Comparison of ENCODE assay signal across 11 mouse cellular contexts in the genomic region with DNA sequence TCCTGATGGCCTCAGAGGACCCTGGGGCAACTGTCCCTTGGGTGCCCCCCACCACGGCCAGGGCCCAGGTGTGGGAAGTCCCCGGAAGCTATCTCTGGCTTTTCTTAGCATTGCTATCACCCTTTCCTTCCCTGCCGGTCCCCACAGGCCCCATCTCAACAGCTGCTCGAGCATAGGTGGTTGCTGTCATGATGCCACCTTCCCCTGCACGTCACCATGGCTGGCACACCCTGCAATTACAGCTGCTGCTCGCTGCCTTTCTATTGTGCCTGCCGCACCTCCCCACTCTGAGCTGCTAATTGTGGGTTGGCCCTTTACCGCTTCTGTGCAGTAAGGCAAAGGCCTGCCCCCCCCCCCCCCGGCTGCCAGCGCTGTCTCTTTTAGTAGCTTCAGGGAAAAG.
DNase-seq lines count a peak whose midpoint lies in the region; ATAC-seq and TF ChIP-seq lines count a peak whose summit lies in the region.
"Had no signal": no experiment of that assay in that cellular context is flagged by ENCODE, and none has a peak within 500 bp of the region (broad histone marks: within the 10 kb centered on the region; RNA-seq: fewer than 3 reads in every experiment).

No protein-coding gene starts in this region.

- no peak for ATAC-seq in midbrain, embryonic 11.5 days (ENCODE audit: low FRiP score)
- ATAC-seq in forebrain, embryonic 16.5 days = peak; percentile 88
- no peak for ATAC-seq in kidney, embryonic 15.5 days (replicated peaks; ENCODE audit: low FRiP score)
- ATAC-seq in heart, embryonic 12.5 days (ENCODE audit: insufficient number of reproducible peaks, low FRiP score) = no peak

- H3K36me3 ChIP-seq in midbrain, embryonic 10.5 days = no peaks in the 10 kb centered on the region
- H3K36me3 ChIP-seq in midbrain, embryonic 11.5 days (ENCODE audit: control insufficient read depth, insufficient read depth, low read length) = no peaks in the 10 kb centered on the region
- H3K36me3 ChIP-seq in forebrain, embryonic 16.5 days (ENCODE audit: control insufficient read depth, insufficient read depth) = no peaks in the 10 kb centered on the region
- no peaks in the 10 kb centered on the region for H3K36me3 ChIP-seq in myocyte (ENCODE audit: control insufficient read depth, insufficient read depth)
- H3K36me3 ChIP-seq in kidney, embryonic 15.5 days = no peaks in the 10 kb centered on the region
- H3K36me3 ChIP-seq in heart, embryonic 12.5 days = no peaks in the 10 kb centered on the region
- H3K36me3 ChIP-seq: G1E had no signal

- H3K27ac ChIP-seq in midbrain, embryonic 10.5 days (replicated peaks) = peak overlapping the region; percentile 49; the same call in 1 of the 2 replicates
- H3K27ac ChIP-seq in midbrain, embryonic 11.5 days (ENCODE audit: low read depth, low read length) = no peak overlapping the region
- peak overlapping the region; percentile 11 for H3K27ac ChIP-seq in forebrain, embryonic 16.5 days (ENCODE audit: low read length)
- no peak overlapping the region for H3K27ac ChIP-seq in kidney, embryonic 15.5 days
- H3K27ac ChIP-seq in heart, embryonic 12.5 days (ENCODE audit: poor library complexity, severe bottlenecking) = no peak overlapping the region

- no peak overlapping the region for H3K4me2 ChIP-seq in midbrain, embryonic 11.5 days
- H3K4me2 ChIP-seq in forebrain, embryonic 16.5 days (ENCODE audit: low read length) = no peak overlapping the region
- H3K4me2 ChIP-seq in myocyte (ENCODE audit: low read depth) = no peak overlapping the region
- H3K4me2 ChIP-seq in kidney, embryonic 15.5 days = no peak overlapping the region
- no peak overlapping the region for H3K4me2 ChIP-seq in heart, embryonic 12.5 days

- peaks cover 33% of the 10 kb centered on the region for H3K4me1 ChIP-seq in midbrain, embryonic 10.5 days
- H3K4me1 ChIP-seq in midbrain, embryonic 11.5 days (ENCODE audit: control insufficient read depth, insufficient read depth, low read length) = no peaks in the 10 kb centered on the region
- peaks cover 11% of the 10 kb centered on the region for H3K4me1 ChIP-seq in forebrain, embryonic 16.5 days (replicated peaks; ENCODE audit: control insufficient read depth, insufficient read depth, low read length)
- peaks cover 15% of the 10 kb centered on the region for H3K4me1 ChIP-seq in kidney, embryonic 15.5 days
- peaks cover 45% of the 10 kb centered on the region for H3K4me1 ChIP-seq in heart, embryonic 12.5 days (replicated peaks)

- no peak overlapping the region for H3K4me3 ChIP-seq in midbrain, embryonic 10.5 days
- H3K4me3 ChIP-seq in midbrain, embryonic 11.5 days (ENCODE audit: low read depth, low read length) = no peak overlapping the region
- no peak overlapping the region for H3K4me3 ChIP-seq in forebrain, embryonic 16.5 days (replicated peaks; ENCODE audit: low read length)
- no peak overlapping the region for H3K4me3 ChIP-seq in myocyte
- no peak overlapping the region for H3K4me3 ChIP-seq in kidney, embryonic 15.5 days (replicated peaks)
- H3K4me3 ChIP-seq in heart, embryonic 12.5 days = no peak overlapping the region

- H3K9ac ChIP-seq in midbrain, embryonic 11.5 days (ENCODE audit: low read length) = no peak overlapping the region
- H3K9ac ChIP-seq in forebrain, embryonic 16.5 days (replicated peaks; ENCODE audit: low read depth, low read length) = peak overlapping the region; percentile 28; the same call in 1 of the 2 replicates
- no peak overlapping the region for H3K9ac ChIP-seq in kidney, embryonic 15.5 days
- no peak overlapping the region for H3K9ac ChIP-seq in heart, embryonic 12.5 days

- no peak for DNase-seq in midbrain, embryonic 10.5 days (ENCODE audit: low spot score)
- DNase-seq in midbrain, embryonic 11.5 days (ENCODE audit: low spot score, missing footprints) = no peak
- DNase-seq in thymus, postnatal 14 days = peak; percentile 68
- no peak for DNase-seq in lung, postnatal 10 days
- DNase-seq: adrenal gland, postnatal 14 days; lung, adult 2 months had no signal

- 55% methylated on average over 10 of the region's 10 CpGs for WGBS in midbrain, embryonic 10.5 days
- 62% methylated on average over 8 of the region's 10 CpGs for WGBS in midbrain, embryonic 11.5 days
- 23% methylated on average over 8 of the region's 10 CpGs for WGBS in forebrain, embryonic 16.5 days
- 45% methylated on average over 9 of the region's 10 CpGs for WGBS in kidney, embryonic 15.5 days
- 56% methylated on average over 9 of the region's 10 CpGs for WGBS in heart, embryonic 12.5 days

- no peak for TF ChIP-seq POLR2A in myocyte (IDR thresholded peaks at IDR 0.05; ENCODE audit: insufficient read length, low read depth)

- H3K27me3 ChIP-seq in midbrain, embryonic 10.5 days (ENCODE audit: low read depth, poor library complexity, severe bottlenecking) = no peaks in the 10 kb centered on the region
- H3K27me3 ChIP-seq in midbrain, embryonic 11.5 days (ENCODE audit: control insufficient read depth, insufficient read depth, low read length) = no peaks in the 10 kb centered on the region
- H3K27me3 ChIP-seq in forebrain, embryonic 16.5 days (replicated peaks; ENCODE audit: control insufficient read depth, insufficient read depth, low read length) = no peaks in the 10 kb centered on the region
- no peaks in the 10 kb centered on the region for H3K27me3 ChIP-seq in myocyte (ENCODE audit: control insufficient read depth, insufficient read depth, insufficient read length)
- H3K27me3 ChIP-seq in kidney, embryonic 15.5 days = no peaks in the 10 kb centered on the region
- H3K27me3 ChIP-seq in heart, embryonic 12.5 days (replicated peaks) = no peaks in the 10 kb centered on the region

- H3ac ChIP-seq in myocyte (ENCODE audit: control insufficient read depth, insufficient read length) = no peak overlapping the region

- no peaks in the 10 kb centered on the region for H3K79me2 ChIP-seq in myocyte (ENCODE audit: control insufficient read depth, insufficient read depth)

- no peaks in the 10 kb centered on the region for H3K9me3 ChIP-seq in midbrain, embryonic 10.5 days (replicated peaks)
- no peaks in the 10 kb centered on the region for H3K9me3 ChIP-seq in midbrain, embryonic 11.5 days (ENCODE audit: control insufficient read depth, low read length)
- H3K9me3 ChIP-seq in forebrain, embryonic 16.5 days (ENCODE audit: control insufficient read depth, low read length) = no peaks in the 10 kb centered on the region
- H3K9me3 ChIP-seq in kidney, embryonic 15.5 days (replicated peaks) = no peaks in the 10 kb centered on the region
- no peaks in the 10 kb centered on the region for H3K9me3 ChIP-seq in heart, embryonic 12.5 days (replicated peaks)
- H3K9me3 ChIP-seq: G1E had no signal

TF ChIP-seq in myocyte, 11 proteins besides CTCF, POLR2A, EP300 and RAD21:
- TF ChIP-seq TCF3 (IDR thresholded peaks at IDR 0.05; ENCODE audit: insufficient read length, low read depth) = peak; percentile 62
- TF ChIP-seq TCF12 (IDR thresholded peaks at IDR 0.05; ENCODE audit: insufficient read depth, poor library complexity, severe bottlenecking) = no peak
- peak in 2 of 3 experiments; percentile 71 to 95 for TF ChIP-seq MYOD1 (IDR thresholded peaks at IDR 0.05; ENCODE audit: control insufficient read depth in 1 of 3, insufficient read length in 2 of 3, low read depth in 2 of 3)
- TF ChIP-seq SRF (IDR thresholded peaks at IDR 0.05; ENCODE audit: control insufficient read depth, insufficient read length, low read depth) = no peak
- TF ChIP-seq MYOG (IDR thresholded peaks at IDR 0.05; ENCODE audit: control insufficient read depth in 1 of 3, insufficient read depth in 1 of 3, insufficient read length in 2 of 3, low read depth in 2 of 3) = peak; percentile 34 to 95 (median 88)
- no peak for TF ChIP-seq REST (IDR thresholded peaks at IDR 0.05; ENCODE audit: insufficient read depth, insufficient read length)

Comparison
In these comparisons a context has a peak if more than half of its experiments do, and no peak if none do; other contexts are left out.
1. H3K27ac ChIP-seq: peak in midbrain, embryonic 10.5 days (single experiment) and forebrain, embryonic 16.5 days (single experiment); none in midbrain, embryonic 11.5 days (single experiment), kidney, embryonic 15.5 days (single experiment) and heart, embryonic 12.5 days (single experiment).